Mouse (Mus musculus): ENCODE measurements around the gene Faah.

DNA sequence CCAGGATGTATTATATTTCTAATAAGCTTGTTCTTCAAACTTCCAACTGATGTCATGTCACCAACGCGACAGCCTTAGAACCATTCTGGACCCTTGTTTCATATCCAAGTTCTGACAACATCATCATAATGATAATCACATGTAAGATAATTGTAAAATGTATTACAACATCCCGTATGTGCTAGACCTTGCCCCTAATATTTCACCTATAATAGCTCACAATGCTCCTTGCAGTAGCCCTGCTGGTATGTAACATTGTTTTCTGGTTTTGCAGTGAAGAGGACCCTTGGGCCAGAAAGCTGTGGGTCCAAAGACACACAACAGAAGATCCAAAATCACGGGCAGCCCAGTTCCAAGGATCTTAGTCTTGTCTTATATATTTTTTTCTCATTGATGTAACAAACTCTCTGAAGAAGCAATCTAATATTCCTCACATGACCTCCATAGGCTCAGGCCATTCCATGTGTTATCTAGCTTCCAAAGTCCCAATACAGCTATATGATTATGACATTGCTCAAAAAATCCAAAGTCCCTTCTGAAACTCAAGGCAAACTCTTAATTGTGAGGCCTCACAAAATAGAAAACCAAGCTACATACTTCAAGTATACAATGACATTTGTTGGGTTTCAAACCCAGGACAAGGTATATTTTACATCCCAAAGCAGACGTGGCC lies 29.7 kb downstream of the Faah start:
- TF ChIP-seq EP300 (optimal IDR thresholded peaks at IDR 0.05) (no peak), CTCF (IDR thresholded peaks at IDR 0.05; ENCODE audit: low read depth) (no peak)
